Mouse (Mus musculus): ENCODE measurements at regions not wholly inside any gene's neighbourhood (a gene's known extent, or its start where the extent isn't known, plus 50 kb on each side); places are given as distances from the start of the nearest gene placed in this dataset.

DNA sequence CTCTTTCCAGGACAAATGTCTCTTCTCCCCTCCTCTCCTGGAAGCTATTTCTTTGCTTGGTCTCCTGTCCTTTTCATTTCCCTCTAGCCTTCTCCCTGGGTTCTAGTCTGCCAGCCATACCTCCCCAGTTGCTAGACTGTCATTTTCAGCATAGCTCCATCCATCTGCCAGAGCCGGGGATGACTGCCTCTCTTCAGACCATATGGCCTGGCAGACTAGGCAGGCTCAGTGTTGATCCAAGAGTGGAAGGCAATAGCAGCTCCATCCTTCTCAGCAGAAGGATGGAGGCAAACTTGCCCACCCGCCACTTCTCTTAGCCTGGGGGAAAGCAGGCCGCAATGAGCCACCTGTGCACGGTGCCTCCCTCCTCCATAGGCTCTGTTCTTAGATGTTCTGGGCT, 242.0 kb upstream of the Adra1b start:
- H3K27ac ChIP-seq (replicated peaks) = no peak overlapping the region
- no peak for DNase-seq (ENCODE audit: low spot score)
- H3K4me1 ChIP-seq = no peaks in the 10 kb centered on the region
- no peak overlapping the region for H3K4me3 ChIP-seq
- H3K36me3 ChIP-seq = no peaks in the 10 kb centered on the region
- no peaks in the 10 kb centered on the region for H3K27me3 ChIP-seq (ENCODE audit: low read depth, poor library complexity, severe bottlenecking)
- 93% methylated on average over 4 of the region's 4 CpGs for WGBS
- H3K9me3 ChIP-seq (replicated peaks) = no peaks in the 10 kb centered on the region

DNA sequence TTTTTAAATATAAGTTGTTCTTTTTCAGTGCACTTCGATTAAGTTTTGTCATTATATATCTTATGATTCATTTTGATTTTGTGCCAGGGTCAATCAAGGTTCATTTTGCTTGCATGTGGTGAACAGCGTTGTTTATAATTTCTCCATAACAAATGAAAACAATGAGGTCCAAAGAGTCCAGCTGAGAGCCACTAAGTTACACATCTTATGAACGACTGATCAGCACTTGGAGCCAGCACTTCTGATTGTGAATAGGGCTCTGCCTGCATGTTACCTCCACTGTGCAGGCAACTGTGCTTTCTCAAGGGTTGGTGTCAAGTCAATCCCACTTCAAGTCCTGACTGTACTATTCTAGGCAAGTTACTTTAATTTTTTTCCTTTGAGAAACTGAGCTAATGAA, 243.5 kb upstream of the Adra1b start:
- Histone ChIP-seq H3K27me3 (ENCODE audit: low read depth, poor library complexity, severe bottlenecking) (no peaks in the 10 kb centered on the region), H3K4me1 (no peaks in the 10 kb centered on the region), H3K4me3 (no peak overlapping the region), H3K27ac (replicated peaks) (no peak overlapping the region), H3K36me3 (no peaks in the 10 kb centered on the region), H3K9me3 (replicated peaks) (no peaks in the 10 kb centered on the region)
- DNase-seq (ENCODE audit: low spot score) = no peak
- 87% methylated on average over 3 of the region's 3 CpGs for WGBS

DNA sequence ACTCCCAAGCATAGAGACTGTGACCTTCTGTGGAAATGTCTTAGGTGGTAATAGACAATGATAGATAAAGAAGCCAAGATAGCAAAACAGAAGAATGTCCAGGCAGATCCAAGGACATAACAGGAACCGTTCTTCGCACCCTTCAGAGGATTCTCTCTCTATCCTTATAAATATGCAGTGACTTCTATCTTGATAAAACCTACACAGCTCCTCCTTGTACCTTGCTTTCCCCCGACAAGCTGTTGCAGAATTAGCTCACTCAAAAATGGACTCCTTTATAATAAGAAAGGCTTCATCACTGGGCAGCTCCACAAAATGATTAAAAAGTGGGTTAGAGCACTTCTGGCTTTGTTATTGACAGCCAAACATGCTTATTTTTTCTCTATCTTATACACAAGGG, 245.4 kb upstream of the Adra1b start:
- no peaks in the 10 kb centered on the region for H3K36me3 ChIP-seq
- no peak for DNase-seq (ENCODE audit: low spot score)
- WGBS = 94% methylated on average over 3 of the region's 3 CpGs
- no peaks in the 10 kb centered on the region for H3K27me3 ChIP-seq (ENCODE audit: low read depth, poor library complexity, severe bottlenecking)
- H3K4me1 ChIP-seq = no peaks in the 10 kb centered on the region
- H3K9me3 ChIP-seq (replicated peaks) = no peaks in the 10 kb centered on the region
- H3K27ac ChIP-seq (replicated peaks) = no peak overlapping the region
- no peak overlapping the region for H3K4me3 ChIP-seq

DNA sequence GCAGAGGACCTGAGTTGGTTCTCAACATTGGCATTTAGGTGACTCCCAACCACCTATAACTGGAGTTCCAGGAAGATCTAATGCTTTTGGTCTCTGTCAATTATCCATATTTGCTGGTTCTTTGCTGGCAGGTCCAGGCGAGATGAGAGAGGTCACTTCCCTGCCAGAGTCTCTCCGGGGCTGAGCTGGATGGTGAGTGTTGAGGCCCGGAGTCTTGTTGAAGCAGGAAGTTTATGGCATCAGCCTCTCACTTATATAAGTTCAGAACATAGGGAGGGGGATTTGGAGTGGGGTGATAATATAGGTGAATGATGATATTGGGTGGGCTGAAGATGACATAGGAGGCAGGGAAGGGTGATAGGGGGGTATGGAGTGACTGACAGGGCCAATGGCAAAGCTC, 246.3 kb upstream of the Il12b start:
- Histone ChIP-seq H3K36me3 (no peaks in the 10 kb centered on the region), H3K27me3 (ENCODE audit: low read depth, poor library complexity, severe bottlenecking) (no peaks in the 10 kb centered on the region), H3K4me3 (no peak overlapping the region), H3K4me1 (peaks cover 14% of the 10 kb centered on the region), H3K27ac (replicated peaks) (no peak overlapping the region), H3K9me3 (replicated peaks) (no peaks in the 10 kb centered on the region)
- no peak for DNase-seq (ENCODE audit: low spot score)
- WGBS = 91% methylated on average over 3 of the region's 3 CpGs

DNA sequence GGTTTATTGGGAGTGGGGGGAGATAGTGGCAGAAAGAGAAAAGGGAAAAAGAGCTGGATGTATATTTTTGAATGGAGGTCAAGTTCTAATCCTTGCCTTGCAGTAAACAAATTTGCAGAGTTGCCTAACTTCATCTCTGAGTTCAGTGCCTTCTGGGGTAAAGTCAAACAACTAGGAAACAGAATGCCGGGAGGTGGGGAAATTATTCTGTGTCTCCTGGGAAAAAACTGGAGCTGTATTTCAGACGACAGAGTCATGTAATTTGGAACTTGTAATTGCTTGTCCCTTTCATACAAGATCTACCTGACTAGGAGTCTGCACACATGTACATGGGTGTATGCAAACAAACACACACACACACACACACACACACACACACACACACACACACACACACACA, 244.3 kb upstream of the Il12b start:
- DNase-seq (ENCODE audit: low spot score) = no peak
- Histone ChIP-seq H3K27ac (replicated peaks) (no peak overlapping the region), H3K4me3 (no peak overlapping the region), H3K9me3 (replicated peaks) (no peaks in the 10 kb centered on the region), H3K27me3 (ENCODE audit: low read depth, poor library complexity, severe bottlenecking) (no peaks in the 10 kb centered on the region), H3K36me3 (no peaks in the 10 kb centered on the region), H3K4me1 (peaks cover 14% of the 10 kb centered on the region)
- WGBS = 67% methylated on average over 2 of the region's 2 CpGs

DNA sequence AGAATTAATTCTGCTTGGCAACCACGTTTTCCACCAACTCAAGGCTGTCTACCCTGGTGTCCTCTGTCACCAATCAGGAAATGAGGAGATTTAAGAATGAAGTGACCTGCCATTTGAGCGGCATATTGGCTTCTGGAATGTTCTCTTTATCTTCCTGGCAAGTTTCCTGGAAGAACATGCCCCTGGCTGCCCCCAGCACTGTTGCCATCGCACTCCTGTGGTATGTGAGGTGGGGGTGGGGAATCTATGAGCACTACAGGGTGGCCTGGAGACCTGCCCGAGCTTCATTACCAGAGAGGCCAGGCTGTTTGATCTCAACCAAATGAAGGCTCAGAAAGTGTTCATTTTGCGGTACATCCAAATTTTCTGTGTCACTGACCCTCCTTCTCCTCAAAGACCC, 243.8 kb upstream of the Il12b start:
- Histone ChIP-seq H3K4me1 (peaks cover 14% of the 10 kb centered on the region), H3K27me3 (ENCODE audit: low read depth, poor library complexity, severe bottlenecking) (no peaks in the 10 kb centered on the region), H3K27ac (replicated peaks) (no peak overlapping the region), H3K4me3 (no peak overlapping the region), H3K36me3 (no peaks in the 10 kb centered on the region), H3K9me3 (replicated peaks) (no peaks in the 10 kb centered on the region)
- 65% methylated on average over 5 of the region's 5 CpGs for WGBS
- DNase-seq (ENCODE audit: low spot score) = no peak

DNA sequence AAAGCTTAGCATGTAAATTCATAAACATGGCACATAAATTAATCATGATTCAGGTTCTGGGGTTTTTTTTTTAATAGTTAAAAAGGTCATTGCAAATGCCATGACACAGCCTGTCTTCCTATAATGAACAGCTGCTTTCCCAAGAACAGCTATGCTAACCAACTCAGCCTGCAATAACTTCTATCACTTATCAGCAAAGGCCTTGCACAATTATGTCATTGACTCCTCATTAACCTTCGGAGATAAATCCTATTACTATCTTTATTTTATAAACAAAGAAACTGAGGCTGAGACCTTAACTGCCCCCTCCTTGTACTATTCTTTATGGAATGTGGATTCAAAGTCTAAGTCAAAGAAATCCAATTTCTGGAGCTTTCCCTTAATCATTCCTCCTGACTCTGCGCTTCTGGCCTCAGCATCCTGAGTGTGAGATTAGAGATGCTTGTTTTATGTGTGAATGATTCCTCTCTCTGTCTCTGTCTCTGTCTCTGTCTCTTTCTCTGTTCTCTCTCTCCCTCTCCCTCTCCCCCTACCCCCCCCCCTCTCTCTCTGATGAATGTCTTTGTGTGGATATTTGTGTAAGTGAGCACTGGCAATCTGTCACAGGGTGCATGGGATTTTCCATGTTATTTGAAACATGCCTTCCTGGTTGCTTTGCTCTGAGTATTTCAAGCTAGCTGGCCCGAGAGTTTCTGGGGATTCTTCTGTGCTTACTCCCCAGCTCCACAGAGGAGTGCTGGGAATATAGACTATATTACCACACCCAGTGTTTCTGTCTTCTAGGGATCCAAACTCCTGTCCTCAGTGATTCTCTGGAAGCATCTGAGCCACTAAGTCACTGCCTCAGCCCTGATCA, 243.1 kb upstream of the Il12b start:
- H3K4me1 ChIP-seq = peaks cover 14% of the 10 kb centered on the region
- no peaks in the 10 kb centered on the region for H3K9me3 ChIP-seq (replicated peaks)
- WGBS = 81% methylated on average over 3 of the region's 3 CpGs
- no peak for DNase-seq (ENCODE audit: low spot score)
- no peaks in the 10 kb centered on the region for H3K27me3 ChIP-seq (ENCODE audit: low read depth, poor library complexity, severe bottlenecking)
- no peaks in the 10 kb centered on the region for H3K36me3 ChIP-seq
- H3K4me3 ChIP-seq = no peak overlapping the region
- H3K27ac ChIP-seq (replicated peaks) = no peak overlapping the region

DNA sequence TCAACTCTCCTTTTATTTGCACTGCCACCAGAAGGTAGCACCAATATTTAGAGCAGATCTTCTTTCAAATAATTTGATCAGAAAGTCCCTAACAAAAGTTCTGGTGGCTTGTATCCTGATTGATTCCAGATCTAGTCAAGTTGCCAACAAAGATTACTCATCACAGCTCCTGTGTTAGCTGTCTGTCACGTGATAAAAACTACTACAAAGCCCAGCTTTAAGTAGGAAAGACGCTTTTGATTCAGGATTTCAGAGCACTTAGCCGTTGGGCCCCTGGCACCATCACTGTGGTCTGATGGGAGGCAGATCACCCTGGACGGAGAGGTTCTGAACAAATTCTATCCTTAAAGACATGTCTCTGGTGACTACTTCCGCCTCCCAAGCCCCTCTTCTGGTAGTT, 241.6 kb upstream of the Il12b start:
- Histone ChIP-seq H3K9me3 (replicated peaks) (no peaks in the 10 kb centered on the region), H3K36me3 (no peaks in the 10 kb centered on the region), H3K4me1 (peaks cover 14% of the 10 kb centered on the region), H3K27ac (replicated peaks) (no peak overlapping the region), H3K27me3 (ENCODE audit: low read depth, poor library complexity, severe bottlenecking) (no peaks in the 10 kb centered on the region), H3K4me3 (no peak overlapping the region)
- DNase-seq (ENCODE audit: low spot score) = no peak
- WGBS = 85% methylated on average over 5 of the region's 5 CpGs

DNA sequence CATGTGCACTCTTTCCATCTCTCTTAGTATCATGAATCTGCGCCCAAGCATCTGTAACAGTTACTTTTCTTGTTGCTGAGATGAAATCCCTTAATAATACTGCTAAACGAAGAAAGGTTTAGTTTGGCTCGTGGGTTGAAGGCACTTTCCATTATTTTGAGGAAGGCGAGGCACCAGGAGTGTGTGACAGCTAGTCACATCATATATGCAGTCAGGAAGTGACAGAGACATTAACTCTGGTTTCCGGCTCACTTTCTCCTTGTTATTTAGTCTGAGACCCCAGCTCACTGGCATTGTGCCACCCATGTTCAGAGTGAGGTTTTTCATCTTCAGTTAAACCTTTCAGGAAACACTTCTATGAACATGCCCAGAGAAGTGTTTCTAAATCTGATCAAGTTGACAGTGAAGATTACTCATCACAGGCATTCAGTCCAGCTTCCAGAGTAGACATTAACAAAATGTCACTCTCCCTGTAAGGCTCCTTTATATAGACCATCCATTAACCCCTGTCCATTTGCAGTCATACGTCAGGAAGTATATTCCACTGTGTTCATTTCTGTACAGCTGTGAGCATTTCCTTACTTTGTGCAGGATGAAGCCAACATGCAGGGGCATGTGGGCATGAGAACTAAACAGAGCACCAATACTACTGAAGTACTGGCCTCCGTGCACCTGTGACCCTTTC, 238.0 kb upstream of the Il12b start:
- no peaks in the 10 kb centered on the region for H3K27me3 ChIP-seq (ENCODE audit: low read depth, poor library complexity, severe bottlenecking)
- WGBS = 87% methylated on average over 7 of the region's 7 CpGs
- no peak for DNase-seq (ENCODE audit: low spot score)
- no peak overlapping the region for H3K27ac ChIP-seq (replicated peaks)
- H3K36me3 ChIP-seq = no peaks in the 10 kb centered on the region
- 0 out of 2 replicates have a peak, but pooled peaks cover 5% of the 10 kb centered on the region for H3K4me1 ChIP-seq
- no peak overlapping the region for H3K4me3 ChIP-seq
- no peaks in the 10 kb centered on the region for H3K9me3 ChIP-seq (replicated peaks)

DNA sequence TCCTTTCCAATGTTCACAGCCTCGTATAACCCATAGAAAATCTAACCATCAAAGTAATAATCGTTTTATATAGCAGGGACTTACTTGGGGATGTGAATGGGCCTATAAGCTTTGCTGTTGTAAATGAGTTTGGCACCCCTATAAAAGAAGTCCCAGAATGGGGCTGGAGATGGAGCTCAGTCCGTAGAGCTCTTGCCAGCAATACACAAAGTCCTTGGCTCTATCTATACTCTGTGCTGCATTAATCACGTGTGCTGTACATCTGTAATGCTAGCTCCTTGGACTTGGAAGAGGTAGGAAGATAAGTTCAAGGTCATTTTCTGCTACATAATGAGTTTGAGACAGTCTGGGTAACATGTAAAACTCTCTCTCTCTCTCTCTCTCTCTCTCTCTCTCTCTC, 236.8 kb upstream of the Il12b start:
- Histone ChIP-seq H3K4me3 (no peak overlapping the region), H3K36me3 (no peaks in the 10 kb centered on the region), H3K4me1 (no peaks in the 10 kb centered on the region), H3K27ac (replicated peaks) (no peak overlapping the region), H3K27me3 (ENCODE audit: low read depth, poor library complexity, severe bottlenecking) (no peaks in the 10 kb centered on the region), H3K9me3 (replicated peaks) (no peaks in the 10 kb centered on the region)
- 79% methylated on average over 4 of the region's 4 CpGs for WGBS
- DNase-seq (ENCODE audit: low spot score) = no peak

DNA sequence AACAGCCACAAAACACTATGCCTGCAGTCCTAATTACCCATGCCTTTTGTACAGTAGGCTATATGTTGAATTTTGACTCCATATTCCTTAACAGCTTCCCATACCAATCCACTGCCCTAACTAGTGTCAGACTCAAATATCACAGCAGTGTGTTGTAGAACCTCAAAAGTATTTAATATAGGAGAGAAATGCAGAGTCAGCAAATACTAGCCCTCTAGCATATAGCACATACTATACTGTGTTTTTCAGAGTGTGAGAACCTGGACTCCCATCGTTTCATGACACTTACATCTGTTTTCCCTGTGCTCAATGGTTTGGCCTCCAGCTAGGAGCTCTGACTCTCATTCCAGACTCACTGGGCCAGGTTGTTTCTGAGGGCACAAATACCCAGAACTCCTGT, 236.1 kb upstream of the Il12b start:
- Histone ChIP-seq H3K27me3 (ENCODE audit: low read depth, poor library complexity, severe bottlenecking) (no peaks in the 10 kb centered on the region), H3K36me3 (no peaks in the 10 kb centered on the region), H3K4me3 (no peak overlapping the region), H3K4me1 (no peaks in the 10 kb centered on the region), H3K27ac (replicated peaks) (no peak overlapping the region), H3K9me3 (replicated peaks) (no peaks in the 10 kb centered on the region)
- WGBS = 83% methylated on average over 1 of the region's 1 CpGs
- no peak for DNase-seq (ENCODE audit: low spot score)

DNA sequence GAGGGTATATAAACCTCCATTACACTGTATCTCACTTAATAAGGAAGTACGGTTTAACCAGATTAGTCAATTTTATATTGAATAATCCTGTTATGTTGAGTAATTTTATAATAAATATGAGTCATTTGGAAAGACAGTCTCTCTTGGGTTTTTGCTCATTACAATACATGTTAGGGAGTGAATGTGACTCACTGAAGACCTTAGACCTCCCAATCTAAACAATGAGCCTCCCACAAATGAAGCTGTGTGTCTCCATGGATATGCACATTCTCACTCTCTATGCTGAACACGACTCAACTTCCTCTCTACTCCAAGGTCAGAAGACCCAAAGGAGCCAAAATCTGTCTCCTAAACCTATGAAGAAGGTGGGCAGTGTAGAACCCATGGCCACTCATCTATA, 235.7 kb upstream of the Il12b start:
- no peaks in the 10 kb centered on the region for H3K27me3 ChIP-seq (ENCODE audit: low read depth, poor library complexity, severe bottlenecking)
- no peaks in the 10 kb centered on the region for H3K9me3 ChIP-seq (replicated peaks)
- H3K4me1 ChIP-seq = no peaks in the 10 kb centered on the region
- H3K36me3 ChIP-seq = no peaks in the 10 kb centered on the region
- no peak for DNase-seq (ENCODE audit: low spot score)
- 78% methylated on average over 2 of the region's 2 CpGs for WGBS
- no peak overlapping the region for H3K27ac ChIP-seq (replicated peaks)
- no peak overlapping the region for H3K4me3 ChIP-seq

DNA sequence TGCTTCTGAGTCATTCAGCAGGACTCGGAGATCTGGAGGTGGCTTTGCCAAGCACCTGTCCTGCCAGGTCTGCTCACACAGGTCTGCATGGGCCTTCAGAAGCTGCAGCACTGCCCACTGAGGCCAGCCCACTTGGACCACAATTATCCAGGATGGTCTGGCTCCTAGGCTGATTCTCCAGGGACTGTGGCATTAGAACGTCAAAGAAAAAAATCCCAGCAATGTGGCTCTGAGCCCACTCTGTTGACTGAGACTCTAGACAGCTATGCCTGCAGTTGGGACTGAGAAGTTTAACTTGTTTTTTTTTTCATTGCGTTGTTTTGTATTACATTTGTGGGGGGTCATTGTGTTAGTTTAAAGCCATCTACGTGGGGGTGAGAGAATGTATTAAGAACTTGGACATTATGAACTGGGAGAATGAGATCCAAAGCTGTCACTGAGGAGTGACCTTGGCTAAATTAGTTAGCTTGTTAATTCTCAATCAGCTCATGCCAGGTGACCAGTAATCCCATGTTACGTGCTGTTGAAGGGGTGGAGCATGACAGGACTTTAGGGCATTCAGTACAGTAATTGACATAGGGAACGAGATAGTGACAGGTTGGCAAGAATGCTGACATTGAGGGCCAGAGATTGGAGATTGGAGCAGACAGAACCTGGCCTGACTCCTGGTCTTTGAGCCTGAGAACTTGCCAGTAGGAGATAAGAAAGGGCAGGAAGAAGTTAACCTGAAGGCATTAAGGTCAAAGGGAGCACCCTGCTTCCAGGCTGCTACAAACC, 232.0 kb upstream of the Il12b start:
- Histone ChIP-seq H3K4me1 (no peaks in the 10 kb centered on the region), H3K9me3 (replicated peaks) (no peaks in the 10 kb centered on the region), H3K36me3 (no peaks in the 10 kb centered on the region), H3K27ac (replicated peaks) (no peak overlapping the region), H3K4me3 (no peak overlapping the region), H3K27me3 (ENCODE audit: low read depth, poor library complexity, severe bottlenecking) (no peaks in the 10 kb centered on the region)
- no peak for DNase-seq (ENCODE audit: low spot score)
- WGBS = 87% methylated on average over 6 of the region's 6 CpGs
